Mouse (Mus musculus): ENCODE measurements around the gene Mdc1. TPM values are rescaled to one million over a fixed set of nuclear protein-coding genes. Genes with fewer than 3 reads are reported as not detected.

Gene Mdc1
- total RNA-seq, 2 experiments from 2014 or later: 22.9 to 25.2 TPM

DNA sequence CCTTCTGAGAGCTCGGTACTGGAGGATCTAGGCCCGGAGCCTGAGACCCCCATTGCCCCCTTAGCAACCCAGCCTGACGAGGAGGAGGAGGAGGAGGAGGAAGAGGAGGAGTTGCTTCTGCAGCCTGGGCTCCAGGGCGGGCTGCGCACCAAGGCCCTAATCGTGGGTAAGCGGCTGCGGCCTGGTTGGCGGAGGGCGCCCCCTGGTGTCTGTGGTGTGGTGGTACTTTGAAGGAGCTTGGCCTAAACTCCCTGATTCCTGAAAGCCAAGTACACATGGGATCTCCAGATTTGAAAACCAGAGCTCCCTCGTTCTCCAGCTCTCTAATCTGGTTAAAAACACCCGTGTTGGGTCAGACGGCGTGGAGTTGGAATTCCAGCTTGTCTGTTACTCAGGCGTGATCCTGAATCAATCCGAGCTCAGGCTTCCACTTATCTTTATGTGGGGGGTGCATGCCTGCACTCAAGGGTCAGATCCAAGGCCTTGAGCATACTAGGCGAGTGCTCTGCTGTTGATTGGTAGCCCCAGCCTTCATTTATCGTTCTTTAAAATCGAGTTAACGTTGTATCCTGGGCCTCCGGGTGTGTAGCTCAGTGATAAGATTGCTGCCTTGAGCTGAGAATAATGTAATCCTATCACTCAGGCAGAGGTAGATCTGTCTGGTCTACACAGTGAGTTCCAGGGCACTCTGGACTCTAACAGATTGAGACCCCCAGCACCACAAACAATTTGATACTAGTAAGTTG is 32.6 kb downstream of the Mdc1 start:
- DNase-seq (ENCODE audit: low spot score in 2 of 2): peak; percentile 92

DNA sequence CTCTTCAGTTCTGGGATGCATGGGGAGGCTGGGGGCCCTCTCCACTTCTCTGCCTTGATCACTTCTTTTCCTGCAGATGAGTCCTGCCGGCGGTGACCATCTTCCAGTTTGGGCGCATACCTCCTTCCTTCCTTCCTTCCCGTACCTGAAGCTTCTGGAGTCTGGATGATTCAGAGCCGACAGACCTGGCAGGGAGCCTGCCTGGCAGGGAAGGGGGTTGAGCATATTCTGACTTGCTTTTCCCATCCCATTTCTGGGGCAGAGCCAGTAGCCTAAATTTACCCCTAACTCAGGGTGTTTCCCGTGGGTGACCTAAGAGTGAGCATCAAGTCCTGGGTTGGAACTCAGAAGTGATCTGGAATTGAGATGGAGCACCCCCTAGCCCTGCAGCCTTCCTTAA is 33.4 kb downstream of the Mdc1 start:
- DNase-seq (ENCODE audit: low spot score in 2 of 2): no peak

DNA sequence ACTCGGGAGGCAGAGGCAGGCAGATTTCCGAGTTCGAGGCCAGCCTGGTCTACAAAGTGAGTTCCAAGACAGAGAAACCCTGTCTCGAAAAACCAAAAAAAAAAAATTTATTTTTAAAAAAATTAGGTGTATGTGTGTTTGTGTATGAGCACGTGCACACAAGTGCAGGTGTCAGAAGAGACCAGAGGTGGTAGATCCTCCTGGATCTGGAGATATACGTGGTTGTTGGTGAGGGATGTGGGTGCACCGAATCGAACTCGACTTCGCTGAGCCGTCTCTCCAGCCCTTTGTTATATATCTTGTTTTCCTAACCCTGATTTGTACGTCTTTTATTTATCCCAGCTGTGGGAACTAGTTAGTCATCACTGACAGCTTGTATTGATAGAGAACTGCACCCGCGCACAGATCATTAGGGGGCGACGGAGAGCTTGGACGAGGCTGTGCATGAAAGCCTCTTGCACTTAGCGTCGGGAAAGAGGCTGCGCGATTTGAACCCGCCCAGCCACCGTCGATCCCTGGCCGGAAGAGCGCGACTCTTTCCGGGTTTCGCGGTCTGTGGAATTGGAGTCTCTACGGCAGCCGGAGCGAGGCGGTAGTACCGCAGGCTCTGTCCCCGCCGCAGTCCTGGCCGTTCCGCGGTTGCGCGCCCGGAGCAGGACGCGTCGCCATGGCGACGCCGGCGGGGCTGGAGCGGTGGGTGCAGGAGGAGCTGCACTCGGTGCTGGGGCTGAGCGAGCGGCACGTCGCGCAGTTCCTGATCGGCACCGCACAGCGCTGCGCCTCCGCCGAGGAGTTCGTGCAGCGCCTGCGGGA is 38.1 kb downstream of the Mdc1 start, which contains the start of gene Dhx16:
Gene Dhx16, plus strand, starts transcription at position 575 of the 813 bp plus-strand sequence.
- peak; percentile 85 to 96 for DNase-seq (ENCODE audit: low spot score in 2 of 2)

DNA sequence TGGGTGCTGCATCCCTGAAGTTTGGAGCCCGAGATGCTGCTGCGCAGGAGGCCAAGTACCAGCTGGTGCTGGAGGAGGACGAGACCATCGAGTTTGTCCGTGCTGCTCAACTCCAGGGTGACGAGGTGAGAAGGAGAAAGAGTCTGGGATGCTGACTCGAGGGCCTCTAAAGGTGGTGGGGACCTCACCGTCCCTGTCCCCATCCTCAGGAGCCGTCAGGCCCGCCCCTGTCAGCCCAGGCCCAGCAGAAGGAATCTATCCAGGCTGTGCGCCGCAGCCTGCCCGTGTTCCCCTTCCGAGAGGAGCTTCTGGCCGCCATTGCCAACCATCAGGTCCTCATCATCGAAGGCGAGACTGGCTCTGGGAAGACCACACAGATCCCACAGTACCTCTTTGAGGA is 41.6 kb downstream of the Mdc1 start:
- DNase-seq (ENCODE audit: low spot score in 2 of 2): no peak

DNA sequence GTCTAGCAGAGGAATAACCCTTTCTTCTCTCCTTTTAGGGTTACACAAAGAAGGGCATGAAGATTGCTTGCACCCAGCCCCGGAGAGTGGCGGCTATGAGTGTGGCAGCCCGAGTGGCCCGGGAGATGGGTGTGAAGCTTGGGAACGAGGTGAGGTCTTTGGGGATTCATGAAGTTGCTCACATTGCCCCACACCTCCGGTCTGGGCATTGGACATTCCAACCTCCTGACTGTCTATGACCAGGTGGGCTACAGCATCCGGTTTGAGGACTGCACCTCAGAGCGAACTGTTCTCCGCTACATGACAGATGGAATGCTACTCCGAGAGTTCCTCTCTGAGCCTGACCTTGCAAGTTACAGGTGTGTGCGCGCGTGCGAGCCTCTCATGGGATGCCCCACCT is 42.5 kb downstream of the Mdc1 start:
- no peak for DNase-seq (ENCODE audit: low spot score in 2 of 2)

DNA sequence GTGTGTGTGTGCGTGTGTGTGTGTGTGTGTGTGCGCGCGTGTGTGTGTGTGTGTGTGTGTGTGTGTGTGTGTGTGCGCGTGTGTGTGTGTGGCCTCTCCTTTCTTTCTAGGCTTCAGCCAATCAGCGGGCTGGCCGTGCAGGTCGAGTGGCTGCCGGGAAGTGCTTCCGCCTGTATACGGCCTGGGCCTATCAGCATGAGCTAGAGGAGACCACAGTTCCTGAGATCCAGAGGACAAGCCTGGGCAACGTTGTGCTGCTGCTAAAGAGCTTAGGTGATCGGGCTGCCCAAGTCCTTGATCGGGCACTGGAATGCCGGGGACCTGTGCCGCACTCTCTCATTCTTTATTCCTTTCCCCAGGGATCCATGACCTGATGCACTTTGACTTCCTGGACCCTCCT is 46.4 kb downstream of the Mdc1 start:
- no peak for DNase-seq (ENCODE audit: low spot score in 2 of 2)

DNA sequence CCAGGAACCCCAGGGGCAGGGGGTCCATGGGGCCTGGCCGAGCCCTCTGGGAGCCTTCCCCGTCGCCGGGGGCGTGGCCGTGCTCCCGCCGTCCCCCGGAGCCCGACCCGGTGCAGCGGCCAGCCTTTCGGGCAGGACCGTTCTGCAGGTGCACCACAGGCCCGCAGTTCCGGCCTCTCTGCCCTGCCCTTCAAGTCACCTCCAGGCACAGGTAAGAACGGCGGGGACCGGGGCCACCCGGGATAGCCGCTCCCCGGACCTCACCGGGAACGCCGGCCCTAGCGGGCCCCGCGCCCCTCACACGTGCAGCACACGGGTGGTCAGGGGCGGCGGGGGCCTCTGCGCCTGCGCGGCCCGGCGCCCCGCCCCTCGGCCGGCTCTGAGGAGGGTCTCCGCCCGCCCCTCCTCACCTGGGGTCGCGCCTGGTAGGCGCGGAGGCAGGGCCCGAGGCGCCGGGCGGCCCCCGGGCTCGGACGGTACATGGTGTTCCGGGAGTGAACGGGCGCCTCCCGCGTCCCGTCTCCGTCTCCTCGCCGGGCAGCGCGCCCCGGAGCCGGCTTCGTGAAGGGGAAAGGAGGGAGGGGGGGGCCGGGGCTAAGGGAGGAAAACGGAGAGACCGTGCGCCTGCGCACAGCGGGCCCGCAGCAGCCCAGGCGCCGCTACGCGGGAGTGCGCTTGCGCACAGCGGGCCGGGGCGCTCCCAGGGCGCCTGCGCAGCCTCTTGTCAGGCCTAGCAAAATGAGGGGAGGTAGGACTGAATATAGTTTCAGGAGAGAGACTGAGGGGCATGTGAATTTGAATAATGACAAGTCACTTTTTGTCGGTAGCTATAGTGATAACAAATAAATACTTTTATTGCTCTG is 55.7 kb downstream of the Mdc1 start, which contains the start of gene 2310061I04Rik:
Gene 2310061I04Rik, minus strand, starts transcription at position 651 of the 863 bp plus-strand sequence.
- peak; percentile 87 to 90 for DNase-seq (ENCODE audit: low spot score in 2 of 2)

DNA sequence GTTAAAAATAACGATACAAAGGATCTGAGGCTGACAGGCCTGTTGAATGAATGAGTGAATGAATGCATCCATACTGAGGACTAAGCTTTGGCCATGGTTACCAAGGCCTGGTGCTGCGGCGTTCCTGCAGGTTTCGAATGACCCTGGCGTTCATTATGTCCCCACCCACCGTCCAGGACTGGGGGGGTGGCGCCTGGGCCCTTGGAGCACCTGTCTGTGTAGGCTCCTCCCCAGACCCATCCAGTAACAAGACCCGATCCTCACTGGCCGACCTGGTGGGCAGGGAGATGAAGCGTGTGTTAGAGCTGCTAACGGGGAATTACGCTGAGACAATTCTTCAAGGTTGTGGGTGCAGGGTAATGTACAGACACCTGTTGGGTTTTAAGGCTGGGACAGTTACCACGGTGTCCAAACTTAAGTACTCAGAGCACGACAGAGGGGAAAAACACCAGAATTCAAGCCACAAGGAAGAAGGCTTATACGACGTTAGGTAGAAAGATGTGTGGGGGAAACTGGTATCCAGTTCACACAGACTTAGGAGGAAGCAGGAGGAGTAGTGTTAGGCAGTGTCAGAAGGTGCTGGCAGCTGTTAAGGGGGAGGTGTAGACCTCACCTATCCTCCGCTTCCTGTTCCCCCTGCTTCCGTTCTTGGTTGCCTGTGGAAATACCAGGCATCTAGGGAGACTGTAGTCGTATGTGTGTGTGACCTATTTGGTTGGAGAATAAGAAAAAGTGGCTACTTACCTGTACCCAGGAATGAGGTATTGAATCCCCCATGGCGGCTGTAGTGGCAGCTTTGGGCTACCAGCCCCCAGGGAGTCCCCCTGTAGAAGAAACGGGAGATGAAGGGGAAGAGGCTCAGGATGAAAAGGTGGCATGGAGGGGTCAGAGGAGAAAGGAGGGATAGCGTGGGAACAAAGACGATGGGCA is 56.6 kb downstream of the Mdc1 start:
- no peak for DNase-seq (ENCODE audit: low spot score in 2 of 2)

DNA sequence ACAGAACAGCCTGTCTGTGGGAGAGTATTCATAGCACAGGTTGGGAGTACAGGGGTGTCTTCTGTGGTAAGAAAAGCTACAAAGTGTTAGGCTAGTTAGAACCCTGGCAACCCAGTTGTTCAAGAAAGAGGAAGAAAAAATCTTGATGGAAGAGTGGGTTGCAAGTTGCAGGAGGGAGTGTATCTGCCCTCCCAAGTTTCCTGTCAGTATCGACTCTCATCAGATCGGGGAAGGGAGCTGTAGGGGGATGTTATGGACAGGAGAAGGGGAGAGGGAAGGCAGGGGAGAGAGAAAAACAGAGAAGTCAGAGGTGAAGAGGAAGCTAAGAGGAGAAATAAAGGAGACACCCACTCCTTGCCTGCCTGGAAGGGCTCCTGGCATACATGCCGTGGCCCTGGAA is 59.3 kb downstream of the Mdc1 start:
- DNase-seq (ENCODE audit: low spot score in 2 of 2): no peak

DNA sequence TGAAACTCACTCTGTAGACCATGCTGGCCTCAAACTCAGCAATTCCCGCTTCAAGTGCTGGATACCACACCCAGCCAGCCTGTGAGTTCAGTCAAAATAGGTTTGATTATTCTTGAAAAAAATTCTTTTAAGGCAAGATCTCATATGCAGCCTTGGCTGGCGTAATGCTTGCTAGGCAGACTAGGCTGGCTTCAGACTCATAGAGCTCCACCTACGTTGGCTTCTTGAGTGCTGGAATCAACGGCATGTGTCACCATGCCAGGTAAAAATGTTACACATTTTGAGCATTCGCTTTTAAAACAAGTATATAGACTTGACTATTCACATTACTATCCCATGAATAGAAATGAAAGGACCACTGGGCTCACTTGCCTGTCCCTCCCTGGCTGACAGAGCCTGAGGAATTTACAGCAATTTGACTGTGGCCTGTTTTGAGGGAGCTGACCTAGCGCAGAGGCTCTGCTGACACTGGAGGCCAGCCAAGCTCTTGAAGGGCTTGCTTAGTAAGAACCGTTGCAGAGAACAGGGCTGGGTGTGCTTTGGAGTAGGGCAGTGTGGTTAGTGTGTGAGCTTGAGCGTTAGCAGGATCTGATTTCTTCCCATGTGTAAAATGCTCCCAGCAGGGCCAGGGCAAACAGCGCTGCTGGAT is 62.2 kb downstream of the Mdc1 start:
- no peak for DNase-seq (ENCODE audit: low spot score in 2 of 2)

DNA sequence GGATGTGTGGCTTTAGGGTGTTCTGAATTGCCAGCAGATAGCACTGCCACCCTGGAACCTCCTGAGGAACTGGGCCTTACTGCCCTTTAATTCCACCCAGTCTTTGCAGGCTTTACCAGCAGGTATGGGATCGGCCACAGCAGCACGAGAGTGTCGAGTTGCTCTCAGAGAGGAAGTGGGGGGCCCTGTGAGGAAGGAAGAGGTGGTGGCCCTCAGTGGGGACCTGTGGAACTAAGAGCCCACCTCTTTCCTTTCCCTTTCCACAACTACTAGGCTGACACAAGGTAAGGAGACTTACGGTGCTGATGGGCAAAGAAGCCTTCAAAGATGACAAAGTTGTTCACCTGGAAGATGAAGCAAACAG is 62.7 kb downstream of the Mdc1 start:
- DNase-seq (ENCODE audit: low spot score in 2 of 2): no peak

DNA sequence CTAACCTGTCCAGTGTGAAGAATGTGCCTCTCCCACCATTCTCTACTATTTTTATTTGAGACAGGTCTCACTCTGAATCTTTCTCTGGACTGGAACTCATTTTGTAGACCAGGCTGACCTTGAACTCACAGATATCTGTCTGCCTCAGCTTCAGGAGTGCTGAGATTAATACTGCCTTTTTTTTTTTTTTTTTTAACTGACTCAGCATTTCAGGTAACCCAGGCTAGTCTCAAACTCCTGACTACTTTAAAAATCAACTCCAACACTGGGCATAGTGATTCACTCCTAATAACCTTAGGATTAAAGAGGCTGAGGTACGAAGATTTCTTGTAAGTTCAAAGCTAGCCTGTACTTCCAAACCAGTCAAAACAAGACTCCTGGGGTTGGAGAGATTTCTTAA is 64.3 kb downstream of the Mdc1 start:
- no peak for DNase-seq (ENCODE audit: low spot score in 2 of 2)

DNA sequence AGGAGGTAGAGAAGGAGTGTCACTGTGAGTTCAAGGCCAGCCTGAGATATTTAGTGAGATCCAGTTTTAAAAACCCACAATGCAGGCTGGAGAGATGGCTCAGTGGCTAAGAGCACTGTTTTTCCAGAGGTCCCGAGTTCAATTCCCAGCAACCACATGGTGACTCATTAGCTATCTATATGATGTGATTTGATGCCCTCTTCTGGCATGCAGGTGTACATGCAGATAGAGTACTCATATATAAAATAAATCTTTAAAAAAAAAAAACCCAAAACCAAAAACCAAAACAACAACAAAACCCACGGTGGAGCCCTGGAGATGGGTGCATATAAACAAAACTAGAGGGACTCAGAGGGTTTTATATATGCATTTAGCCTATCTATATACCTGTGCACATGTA is 66.3 kb downstream of the Mdc1 start:
- DNase-seq (ENCODE audit: low spot score in 2 of 2): no peak

Small RNA genes within 50 kb of the gene (microRNA-seq; reads per million reads assigned to microRNA genes)
- gene Gm28033: not detected

Other genes with a start within 250 kb of the Mdc1 start
- gene Sfta2, start 240.0 kb upstream of the Mdc1 start, total RNA-seq (2021): not detected
- gene Gm9573, start 214.9 kb upstream of the Mdc1 start, total RNA-seq (2021): not detected
- gene Mucl3, start 197.8 kb upstream of the Mdc1 start, total RNA-seq (2021): not detected
- gene Vars2, start 173.9 kb upstream of the Mdc1 start, total RNA-seq (2021): 10 to 100 TPM; 22.1 to 24.4 TPM
- 10 to 100 TPM; 20.6 to 29.2 TPM for gene Gtf2h4, start 167.8 kb upstream of the Mdc1 start, total RNA-seq (2021)
- gene Ddr1, start 136.9 kb upstream of the Mdc1 start, total RNA-seq (2021): 10 to 100 TPM; 69.6 to 71.4 TPM
- gene Ier3, start 19.8 kb upstream of the Mdc1 start, total RNA-seq (2021): 10 to 100 TPM; 11.1 to 13.1 TPM
- 10 to 100 TPM; 52.6 to 56.9 TPM for gene Flot1, start 18.3 kb upstream of the Mdc1 start, total RNA-seq (2021)
- gene Tubb5, start 3.2 kb upstream of the Mdc1 start, total RNA-seq (2021): 100 to 1,000 TPM; 408 to 451 TPM
- 10 to 100 TPM; 20.8 to 26.4 TPM for gene Nrm, start 19.8 kb downstream of the Mdc1 start, total RNA-seq (2021)
- gene Ppp1r18, start 24.1 kb downstream of the Mdc1 start, total RNA-seq (2021): 10 to 100 TPM; 30.2 to 32.7 TPM
- gene Dhx16, start 38.3 kb downstream of the Mdc1 start, total RNA-seq (2021): 10 to 100 TPM; 22.1 to 25.1 TPM
- gene 2310061I04Rik, start 55.9 kb downstream of the Mdc1 start, total RNA-seq (2021): 10 to 100 TPM; 44.4 to 49.0 TPM
- gene Atat1, start 68.6 kb downstream of the Mdc1 start, total RNA-seq (2021): 10 to 100 TPM; 13.3 to 18.4 TPM
- gene Mrps18b, start 74.9 kb downstream of the Mdc1 start, total RNA-seq (2021): 10 to 100 TPM; 40.5 to 46.8 TPM
- 10 to 100 TPM; 44.6 to 52.8 TPM for gene Ppp1r10, start 74.9 kb downstream of the Mdc1 start, total RNA-seq (2021)
- gene Abcf1, start 128.2 kb downstream of the Mdc1 start, total RNA-seq (2021): 10 to 100 TPM; 74.3 to 75.6 TPM
- gene Gnl1, start 138.3 kb downstream of the Mdc1 start, total RNA-seq (2021): 10 to 100 TPM; 34.3 to 38.7 TPM
- 10 to 100 TPM; 13.2 to 15.0 TPM for gene Prr3, start 138.7 kb downstream of the Mdc1 start, total RNA-seq (2021)
- under 1 TPM; 0.44 to 0.76 TPM for gene H2-T24, start 179.0 kb downstream of the Mdc1 start, total RNA-seq (2021)
- 1 to 10 TPM; 5.0 to 5.7 TPM for gene H2-T23, start 191.3 kb downstream of the Mdc1 start, total RNA-seq (2021)
- 10 to 100 TPM; 10.8 to 11.6 TPM for gene H2-T22, start 201.2 kb downstream of the Mdc1 start, total RNA-seq (2021)
- gene Gm6034, start 201.4 kb downstream of the Mdc1 start, total RNA-seq (2021): not detected
- 1 to 10 TPM; 1.7 to 2.1 TPM for gene Gm11127, start 216.9 kb downstream of the Mdc1 start, total RNA-seq (2021)